Mouse (Mus musculus) layer of hippocampus, postnatal 10 days (tissue): ENCODE results near the gene Slc17a3. TPM values are rescaled to one million over a fixed set of nuclear protein-coding genes. Genes with fewer than 3 reads are reported as not detected.

Source experiments
- DNase-seq, 2 experiments: peaks; one replicate each; pipeline ENCODE4 v3.0.0; 2021; ENCODE audit warnings: low spot score in 2 of 2
- long read RNA-seq: library from polyadenylated mRNA; stranded (forward); transcript quantifications from one replicate; pipeline ENCODE4 v2.0.0, GENCODE M21; 2023
- total RNA-seq, 2 experiments: library from RNA; stranded (reverse); gene quantifications; 2 replicates each; pipeline ENCODE4 v1.2.3; 2021

Slc17a3 gene
- total RNA-seq = not detected
- long read RNA-seq = 0 reads

DNA sequence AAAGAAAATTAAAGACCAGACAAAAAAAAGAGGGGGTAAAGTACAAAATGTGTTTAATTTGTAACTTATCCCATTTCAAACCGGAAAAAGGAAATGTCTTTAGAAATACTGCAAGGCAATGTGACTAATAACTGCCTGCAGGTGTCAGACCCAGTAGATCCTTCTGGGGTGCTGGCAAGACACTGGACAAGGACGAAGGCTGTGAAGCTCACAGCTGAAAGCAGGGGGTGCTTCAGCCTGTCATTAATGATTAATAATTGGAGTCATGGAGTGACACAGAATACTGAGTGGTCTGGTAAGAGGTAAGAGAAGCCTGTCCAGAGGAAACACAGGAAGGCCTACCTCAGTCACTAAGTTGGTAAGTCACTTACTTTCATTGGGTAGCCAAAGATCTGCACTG lies at the start of gene Slc17a3:
Gene Slc17a3 (plus strand): TSS at position 127 of the 400 bp plus-strand sequence.
- DNase-seq = no peak

DNA sequence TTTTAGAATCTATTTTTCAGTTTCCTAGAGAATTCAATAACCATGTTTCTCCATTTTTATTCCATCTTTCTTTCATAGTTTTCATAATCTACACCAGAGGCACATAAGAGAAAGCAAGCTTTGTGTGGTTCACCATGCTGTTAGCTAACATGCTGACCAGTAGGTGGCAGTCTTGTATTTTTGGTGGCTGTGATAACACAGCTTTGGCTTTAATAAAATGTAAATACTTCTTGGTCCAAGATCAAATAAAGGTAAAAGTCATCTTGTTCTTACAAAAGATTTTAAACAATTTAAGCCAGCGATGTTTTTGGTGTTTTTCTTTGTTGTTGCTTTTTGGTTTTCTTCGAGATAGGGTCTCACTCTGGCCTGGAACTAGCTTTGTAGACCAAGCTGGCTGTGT lies 46.7 kb upstream of the Slc17a3 start:
- DNase-seq = peak; percentile 62 to 69

DNA sequence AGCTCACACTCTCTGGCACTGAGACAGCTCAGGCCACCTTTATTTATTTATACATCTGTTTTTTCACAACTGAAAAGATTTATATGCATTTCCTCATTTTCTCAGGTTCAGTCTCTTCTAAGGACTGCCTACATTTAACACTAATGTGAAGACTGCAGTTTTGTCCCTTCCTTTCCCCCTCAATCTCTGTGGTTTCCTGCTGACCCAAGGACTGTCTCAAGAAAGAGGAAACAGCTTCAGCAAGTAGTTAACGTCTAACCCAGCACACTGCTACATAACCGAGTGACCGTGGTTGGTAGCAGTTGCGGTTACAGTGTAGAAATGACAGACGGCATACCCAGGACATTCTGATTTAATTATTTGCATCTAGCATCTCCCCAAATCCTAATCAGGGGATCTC lies 39.8 kb upstream of the Slc17a3 start:
- DNase-seq = no peak

DNA sequence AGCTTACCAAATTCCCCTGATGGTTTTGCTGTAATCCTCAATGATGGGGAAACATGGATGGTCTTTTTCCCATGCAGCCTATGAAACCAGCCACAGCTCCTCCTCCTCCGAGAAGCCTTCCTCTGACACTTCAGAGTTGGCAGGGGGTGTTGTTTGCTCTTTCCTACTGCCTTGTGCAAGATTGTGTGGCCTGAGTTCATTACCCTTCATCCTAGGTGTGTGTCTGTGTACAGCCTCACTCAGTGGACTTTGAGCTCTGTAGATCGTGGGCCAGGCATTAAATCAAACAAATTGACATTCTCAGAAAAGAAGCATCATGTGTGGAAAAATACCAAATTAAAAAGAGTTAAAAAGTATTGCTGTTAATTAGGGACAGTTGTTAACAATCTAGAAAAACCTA lies 34.7 kb upstream of the Slc17a3 start:
- DNase-seq = no peak

DNA sequence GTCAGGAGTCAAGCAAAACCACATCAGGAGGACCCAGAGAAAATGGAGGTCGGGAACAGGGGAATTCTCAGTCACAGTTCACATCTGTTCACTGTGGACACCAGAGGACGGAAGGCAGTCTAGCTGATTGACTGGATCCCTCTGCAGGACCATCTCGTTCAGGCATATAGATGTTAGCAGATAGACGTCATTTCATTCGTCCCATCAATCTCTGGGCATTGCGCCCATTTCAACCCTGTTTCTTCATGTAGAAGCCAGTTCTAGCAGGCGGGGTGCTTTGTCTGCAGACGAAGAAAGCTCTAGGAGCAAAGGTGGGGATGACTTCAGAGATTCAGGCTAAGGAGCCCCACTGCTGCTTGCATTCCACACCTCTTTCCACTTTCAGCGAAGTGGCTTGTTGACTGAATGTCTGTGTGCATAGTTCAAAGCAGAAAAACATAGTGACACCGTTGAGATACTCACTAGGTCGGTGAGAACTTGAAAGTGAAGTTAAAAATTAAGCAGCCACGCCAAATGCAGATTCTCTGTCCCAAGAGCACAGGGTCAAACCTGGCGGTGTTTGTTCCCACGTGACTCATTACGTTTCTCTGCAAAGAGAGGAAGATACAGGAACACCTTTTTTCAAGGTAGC lies 32.7 kb upstream of the Slc17a3 start, which contains the start of gene Slc17a2:
Gene Slc17a2 (plus strand): TSS at position 572 of the 631 bp plus-strand sequence.
- DNase-seq = no peak

DNA sequence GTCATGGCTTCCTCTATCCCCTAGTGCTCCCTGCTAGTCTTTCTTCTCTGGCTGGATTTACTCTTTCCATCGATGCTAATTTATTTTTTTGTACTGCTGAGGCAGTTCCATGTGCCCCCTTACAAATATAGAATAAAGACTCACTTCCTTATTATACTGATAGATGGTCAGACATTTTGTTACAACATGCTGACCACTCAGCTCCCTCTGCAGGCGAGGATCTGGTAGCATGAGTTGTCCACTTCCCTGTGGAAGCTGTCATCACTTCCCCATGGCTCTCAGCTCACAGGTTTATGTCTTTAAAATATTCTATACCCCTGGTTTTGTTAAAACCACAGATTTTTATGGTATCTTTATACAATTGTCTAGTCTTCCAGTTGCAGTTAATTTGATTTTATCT lies 23.1 kb upstream of the Slc17a3 start:
- no peak for DNase-seq

DNA sequence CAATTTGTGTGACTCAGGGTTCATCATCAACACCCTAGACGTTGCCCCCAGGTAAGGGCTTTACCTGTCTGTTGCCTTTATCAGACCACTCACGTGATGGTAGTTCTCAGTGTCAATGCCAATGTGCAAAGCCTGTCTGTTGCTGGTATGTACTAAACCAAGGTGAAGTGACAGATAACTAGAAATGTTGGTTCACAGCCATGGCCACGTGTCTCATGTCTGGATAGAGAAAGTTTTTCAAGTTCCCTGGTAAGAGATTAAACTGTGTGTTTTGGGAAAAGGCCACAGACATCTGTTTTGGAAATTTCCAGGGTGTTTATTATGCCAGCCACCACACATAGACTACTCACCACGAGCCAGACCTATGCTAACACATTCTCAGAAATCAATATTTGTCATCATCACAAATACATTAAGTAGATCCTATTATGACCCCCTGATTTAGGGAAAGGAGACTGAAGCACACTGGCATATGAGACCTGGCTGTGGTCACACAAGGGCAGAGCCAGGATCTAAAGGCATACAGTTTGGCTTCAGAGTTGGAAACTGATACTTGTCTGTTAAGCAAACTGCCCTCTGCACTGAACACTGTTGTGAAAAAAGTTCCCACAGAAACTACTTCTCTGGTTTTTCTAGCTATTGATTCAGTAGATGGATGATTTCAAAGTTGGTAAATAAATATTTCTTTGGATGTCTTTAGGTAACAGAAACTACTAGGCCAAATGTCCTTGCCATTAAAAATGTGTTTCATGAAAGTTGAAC lies 18.9 kb upstream of the Slc17a3 start:
- DNase-seq = no peak

DNA sequence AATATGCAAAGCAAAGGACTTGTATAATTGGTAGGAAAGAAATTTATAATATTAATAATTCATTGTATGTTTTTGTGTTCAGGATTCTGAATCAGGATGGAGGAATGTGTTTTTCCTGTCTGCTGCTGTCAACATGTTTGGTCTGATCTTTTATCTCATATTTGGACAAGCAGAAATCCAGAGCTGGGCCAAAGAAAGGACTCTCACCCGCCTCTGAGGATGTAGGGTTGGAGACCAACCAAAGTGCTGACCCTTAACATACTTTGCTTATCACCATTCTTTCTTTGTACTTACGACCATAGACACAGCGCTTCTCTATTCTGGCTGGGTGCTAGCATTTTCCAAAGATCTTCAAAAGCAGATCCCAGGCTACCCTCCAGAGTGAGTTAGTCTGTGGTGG lies 17.0 kb upstream of the Slc17a3 start:
- DNase-seq = no peak

DNA sequence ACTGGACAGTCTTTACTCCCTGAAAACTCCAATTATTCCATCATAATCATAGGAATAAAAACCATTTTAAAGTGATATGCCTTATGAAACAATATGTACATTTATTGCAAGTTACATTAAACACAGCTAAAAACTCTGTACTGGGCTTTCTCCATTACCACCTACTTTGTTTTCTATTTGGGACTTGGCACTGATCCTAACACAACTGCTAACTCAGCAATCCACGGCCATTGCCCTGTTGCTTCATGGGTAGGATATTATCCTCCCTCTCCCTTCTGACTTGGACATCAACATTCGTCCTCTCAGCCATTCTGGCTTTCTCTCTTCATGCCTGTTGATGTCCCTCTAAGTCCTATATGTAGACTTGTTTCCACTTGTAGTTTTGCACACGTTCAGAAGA lies 12.6 kb upstream of the Slc17a3 start:
- DNase-seq = no peak

DNA sequence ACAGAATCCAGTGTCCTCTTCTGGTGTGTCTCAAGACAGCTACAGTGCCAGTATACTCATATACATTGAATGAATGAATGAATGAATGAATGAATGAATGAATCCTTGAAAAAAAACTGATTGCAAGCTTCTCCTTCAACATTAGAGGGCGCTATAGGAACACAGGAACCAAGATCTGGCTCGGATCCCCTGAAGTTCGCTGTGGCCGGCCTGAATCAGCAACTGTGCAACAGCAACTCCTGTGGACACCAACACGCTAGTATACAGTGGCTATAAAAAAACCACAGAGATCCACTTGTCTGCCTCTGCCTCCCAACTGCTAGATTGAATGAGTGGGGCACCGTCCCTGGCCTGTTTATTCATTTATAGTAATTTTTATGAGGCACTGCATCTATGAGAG lies 6.2 kb upstream of the Slc17a3 start:
- peak in 1 of 2 experiments; percentile 31 for DNase-seq

DNA sequence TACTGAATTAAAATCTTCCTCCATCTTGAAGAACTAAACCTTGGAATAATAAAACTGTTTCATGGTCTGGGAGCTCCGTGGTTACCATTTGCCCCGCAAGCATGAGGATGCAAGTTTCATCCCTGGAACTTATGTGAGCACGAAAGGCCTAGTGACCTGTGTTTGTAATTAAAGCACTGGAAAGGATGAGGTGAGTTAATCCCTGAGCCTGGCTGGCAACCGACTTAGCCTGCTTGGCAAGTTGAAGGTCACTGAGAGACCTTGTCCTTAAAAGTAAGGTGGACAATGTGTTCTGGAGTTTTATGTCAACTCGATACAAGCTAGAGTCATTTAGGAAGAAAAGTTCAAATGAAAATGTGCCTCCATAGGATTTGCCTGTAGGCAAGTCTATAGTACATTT lies 4.4 kb upstream of the Slc17a3 start:
- DNase-seq = no peak

DNA sequence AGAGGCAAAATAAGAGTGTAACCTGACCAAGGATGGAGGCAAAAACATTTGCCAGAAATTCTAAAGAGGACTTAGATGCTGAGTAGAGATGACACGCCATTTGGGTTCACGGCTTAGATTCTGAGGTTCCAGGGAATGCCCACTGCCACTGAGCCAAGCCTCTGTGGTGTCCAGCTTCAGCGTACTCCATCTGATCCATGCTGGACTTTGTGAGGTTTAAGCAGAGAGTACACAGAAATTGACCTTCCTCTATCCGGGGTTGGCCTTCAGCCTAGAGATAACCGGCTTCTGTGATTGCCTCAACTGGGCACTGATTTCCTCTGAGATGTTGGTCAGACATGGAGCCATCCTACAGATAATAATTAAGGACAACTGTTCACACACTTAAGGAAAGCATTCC lies 2.6 kb upstream of the Slc17a3 start:
- DNase-seq = no peak

DNA sequence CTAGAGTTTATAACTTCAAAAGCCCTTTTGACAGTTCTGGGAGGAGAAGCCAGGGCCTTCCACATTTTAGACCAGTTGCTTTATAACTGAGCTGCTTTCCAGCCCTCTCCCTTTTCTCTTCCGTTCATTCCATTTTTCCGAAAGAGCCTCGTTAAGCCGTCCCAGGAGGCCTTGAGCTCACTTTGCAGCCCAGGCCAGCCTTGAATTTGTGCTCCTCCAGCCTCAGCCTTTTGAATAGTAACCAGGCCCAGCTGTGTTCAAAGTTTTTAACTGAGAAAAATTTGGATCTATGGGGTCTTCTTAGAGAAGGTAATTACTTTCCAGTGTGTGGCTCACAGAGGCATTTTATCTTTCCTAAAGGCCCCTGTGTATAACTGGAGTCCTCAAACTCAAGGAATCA lies 6.6 kb downstream of the Slc17a3 start:
- no peak for DNase-seq

DNA sequence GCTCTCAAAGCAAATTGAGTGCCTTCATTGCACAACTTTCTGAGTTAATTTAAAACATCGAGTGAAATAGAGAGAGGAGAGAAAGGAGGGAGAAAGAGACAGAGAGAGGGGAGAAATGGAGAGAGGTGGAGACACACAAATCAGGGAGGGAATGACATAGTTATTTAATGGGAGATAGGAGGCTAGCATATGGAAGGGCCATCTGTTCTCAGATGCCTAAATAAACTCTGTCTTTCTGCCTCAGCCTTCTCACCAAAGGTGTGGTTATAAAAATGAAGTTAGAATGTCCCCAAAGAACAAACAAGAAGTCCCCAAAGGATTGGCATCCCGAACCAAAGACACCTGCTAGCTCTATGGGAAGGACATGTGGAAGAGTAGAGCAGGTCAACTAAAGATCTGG lies 10.1 kb downstream of the Slc17a3 start:
- no peak for DNase-seq

DNA sequence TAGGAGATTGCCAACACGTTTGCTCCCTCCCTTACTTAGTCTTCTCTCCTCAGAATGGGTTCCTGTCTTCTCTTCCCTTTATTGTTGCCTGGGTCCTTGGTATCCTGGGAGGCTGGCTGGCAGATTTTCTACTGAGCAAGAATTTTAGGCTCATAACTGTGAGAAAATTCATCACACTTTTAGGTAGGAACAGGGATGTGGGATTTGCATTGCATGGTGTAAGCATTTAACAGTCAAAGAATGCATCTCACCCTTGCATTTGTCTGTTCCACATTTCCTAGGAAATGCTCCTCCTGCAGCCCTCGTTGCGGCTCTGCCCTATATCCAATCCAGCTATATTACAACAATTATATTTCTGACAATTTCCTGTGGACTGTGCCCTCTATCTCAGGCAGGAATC lies 17.2 kb downstream of the Slc17a3 start:
- no peak for DNase-seq

DNA sequence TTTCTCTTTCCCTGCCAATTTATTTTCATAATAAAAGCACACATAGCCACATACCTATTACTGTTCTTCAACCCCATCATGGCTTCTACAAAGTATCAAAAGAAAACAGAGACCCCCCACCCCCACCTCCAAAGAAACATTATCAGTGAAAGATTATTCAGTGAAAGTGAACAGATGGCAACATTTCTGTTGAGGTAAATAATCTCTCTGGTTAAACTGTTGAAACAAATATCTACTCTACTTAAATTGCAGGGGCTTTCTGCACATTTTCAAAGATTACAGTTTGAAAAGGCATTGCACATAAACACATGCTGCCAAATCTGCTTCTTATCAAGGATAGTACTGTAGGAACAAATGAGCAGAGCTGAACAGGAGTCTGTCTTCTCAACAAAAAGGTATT lies 22.6 kb downstream of the Slc17a3 start:
- DNase-seq = no peak

DNA sequence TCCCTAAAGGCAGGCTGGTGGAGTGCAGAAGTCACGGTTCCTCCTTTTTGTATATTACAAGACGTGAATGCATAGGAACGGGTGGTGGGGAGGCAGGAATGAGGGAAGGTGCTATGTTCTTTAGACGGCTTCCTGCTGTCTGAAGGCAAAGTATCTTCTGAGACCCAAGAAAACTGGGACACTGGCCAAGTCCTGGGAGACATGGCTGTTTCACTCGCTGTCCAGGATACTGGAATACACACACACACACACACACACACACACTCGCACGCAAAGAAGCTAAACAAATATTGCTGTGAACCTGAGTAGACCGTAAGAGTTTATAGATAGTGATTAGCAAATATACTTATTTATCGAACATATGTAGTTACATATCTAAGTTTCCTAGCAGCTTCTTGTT lies 25.5 kb downstream of the Slc17a3 start:
- no peak for DNase-seq

DNA sequence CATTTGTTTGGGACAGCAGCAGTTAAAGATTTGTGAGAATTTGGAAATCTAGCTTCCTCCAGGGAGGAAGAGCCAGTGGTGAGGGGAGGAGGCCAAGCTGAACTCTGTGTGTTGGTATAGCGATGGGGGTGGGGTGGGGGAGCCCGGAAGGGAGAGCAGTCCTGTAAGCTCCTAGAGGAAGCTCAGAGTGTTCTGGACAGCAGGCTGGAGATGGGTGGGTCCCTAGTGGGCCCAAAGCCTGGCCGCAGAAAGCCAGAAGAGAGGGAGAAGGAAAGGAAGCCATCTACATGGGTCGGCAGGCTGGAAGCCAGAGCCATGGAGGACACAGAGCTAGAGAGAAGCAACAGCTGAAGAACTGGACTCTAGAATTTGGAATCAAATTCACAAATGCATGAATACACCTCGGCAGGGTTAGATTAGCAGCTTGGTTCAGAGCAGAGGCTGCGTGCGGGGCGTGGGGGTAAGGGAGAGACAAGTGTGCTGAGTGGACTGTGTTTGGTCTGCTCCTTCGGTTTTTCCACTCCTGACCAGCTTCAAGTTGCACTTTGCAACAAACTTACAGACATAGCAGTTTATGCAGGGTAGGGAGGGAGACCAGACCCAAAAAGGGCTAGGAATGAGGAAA lies 27.0 kb downstream of the Slc17a3 start:
- DNase-seq = no peak

DNA sequence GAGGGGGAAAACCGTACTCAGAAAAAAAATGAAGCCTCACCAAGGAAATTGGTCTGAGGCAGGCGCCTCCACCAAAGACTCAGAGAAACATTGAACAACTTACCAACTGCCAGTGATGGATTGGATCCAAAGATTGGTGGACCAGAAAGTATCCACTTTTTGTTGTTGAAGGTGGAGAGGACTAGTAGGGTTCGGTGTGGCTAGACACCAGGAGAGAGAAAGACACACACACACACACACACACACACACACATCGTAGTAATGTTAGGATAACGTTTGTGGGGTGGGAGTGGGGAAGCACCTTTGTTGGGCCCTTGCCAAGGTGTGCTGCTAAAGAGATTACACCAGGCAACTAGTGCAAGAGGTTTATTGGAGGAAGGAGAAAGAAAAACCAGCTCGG lies 27.8 kb downstream of the Slc17a3 start:
- DNase-seq = no peak

DNA sequence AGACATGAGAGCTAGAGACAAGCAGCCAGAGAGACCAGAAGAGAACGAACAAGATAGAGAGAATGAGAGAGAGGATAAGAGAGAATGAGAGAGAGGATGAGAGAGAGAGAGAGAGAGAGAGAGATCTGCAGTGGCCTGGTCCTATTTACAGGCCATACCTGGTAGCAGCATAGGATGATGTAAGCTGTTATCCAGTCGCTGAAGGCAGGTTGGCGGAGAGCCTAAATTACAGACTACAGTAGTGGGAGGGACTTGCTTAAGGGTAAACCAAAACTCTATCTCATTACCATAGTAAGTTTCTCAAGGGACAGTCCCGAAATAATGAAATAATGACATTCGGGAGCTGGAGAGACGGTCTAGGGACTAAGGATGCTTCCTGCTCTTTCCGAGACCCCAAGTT lies 28.2 kb downstream of the Slc17a3 start, which contains the start of gene Slc17a1:
Gene Slc17a1 (plus strand): TSS at position 346 of the 400 bp plus-strand sequence.
- no peak for DNase-seq

DNA sequence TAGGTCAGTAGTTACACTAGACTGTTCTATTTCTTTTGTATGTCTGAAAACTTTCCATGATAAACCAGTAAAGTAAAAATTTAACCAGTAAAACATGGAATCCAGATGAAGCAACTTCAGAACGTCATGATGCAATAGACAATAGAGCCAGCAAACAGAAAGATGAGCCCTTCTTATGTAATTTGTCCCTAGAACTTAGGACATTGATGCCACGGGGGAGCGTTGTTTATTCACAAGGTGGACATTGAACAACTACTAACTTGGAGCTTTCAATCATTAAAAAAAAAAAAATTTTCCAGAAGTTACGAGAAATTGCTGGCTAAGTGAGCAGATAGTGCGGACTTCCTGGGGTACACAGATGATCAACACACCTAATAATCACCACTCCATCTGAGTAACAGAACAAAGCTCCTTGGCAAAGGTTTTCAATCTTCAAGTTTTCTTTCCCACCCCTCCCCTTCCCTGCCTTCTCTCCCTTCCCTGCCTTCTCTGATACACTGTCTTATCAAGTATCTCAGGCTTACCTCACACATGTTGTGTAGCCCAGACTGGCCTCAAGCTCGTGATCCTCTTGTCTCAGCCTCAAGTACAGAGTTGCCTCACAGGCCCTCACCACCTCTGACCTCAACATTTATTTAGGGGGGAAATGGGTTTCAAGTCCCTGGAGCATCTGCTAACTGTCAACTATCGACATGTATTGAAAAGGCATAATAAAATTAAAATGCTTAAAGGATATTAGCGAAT lies 29.7 kb downstream of the Slc17a3 start:
- no peak for DNase-seq

DNA sequence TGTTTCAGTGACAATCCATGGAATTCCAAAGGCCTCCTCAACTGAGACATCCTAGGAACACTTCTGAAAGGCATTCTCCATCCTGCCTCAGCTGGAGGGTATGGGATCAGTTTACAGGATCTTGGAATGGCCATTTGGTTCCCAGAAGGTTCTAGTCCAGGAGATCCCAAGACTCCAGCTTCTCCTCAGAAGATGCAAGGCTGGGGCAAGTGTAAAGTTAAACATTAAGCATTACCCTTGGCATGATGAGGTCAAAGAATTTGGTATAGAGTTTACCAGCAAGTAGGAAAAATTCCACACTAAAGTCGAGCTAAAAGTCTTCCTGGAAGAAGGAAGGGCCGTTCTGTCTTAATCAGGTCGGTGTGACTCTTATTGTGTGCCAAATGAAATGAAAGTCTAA lies 30.8 kb downstream of the Slc17a3 start:
- no peak for DNase-seq
